Mouse (Mus musculus) neural tube, embryonic 10.5 days (tissue): ENCODE data around the gene Hecw2.

Experiments used
- DNase-seq: peaks from one replicate; pipeline ENCODE4 v3.0.0-alpha.2; 2017; ENCODE audit warnings: low spot score; ENCODE audit errors: extremely low spot score

Hecw2 gene

GRCm38 (mm10) chr1:53784721-53785418 is 410.1 kb downstream of the Hecw2 start, which contains the start of gene Stk17b:
TSS of gene Stk17b (minus strand) at chr1:53785224.
- peak; percentile 90 for DNase-seq

GRCm38 (mm10) chr1:53784291-53784720 is 410.7 kb downstream of the Hecw2 start:
- no peak for DNase-seq

GRCm38 (mm10) chr1:53782956-53783355 is 412.0 kb downstream of the Hecw2 start:
- DNase-seq = no peak

GRCm38 (mm10) chr1:53782079-53782478 is 412.9 kb downstream of the Hecw2 start:
- no peak for DNase-seq

GRCm38 (mm10) chr1:53781311-53781710 is 413.7 kb downstream of the Hecw2 start:
- DNase-seq = no peak

GRCm38 (mm10) chr1:53776176-53776905 is 418.6 kb downstream of the Hecw2 start:
- DNase-seq = no peak

GRCm38 (mm10) chr1:53775545-53775944 is 419.4 kb downstream of the Hecw2 start:
- DNase-seq = no peak

- DNase-seq = no peak
These were observed 419.9 kb downstream of the Hecw2 start for GRCm38 (mm10) chr1:53775036-53775435.

- no peak for DNase-seq
These were observed 420.4 kb downstream of the Hecw2 start for GRCm38 (mm10) chr1:53774571-53774970.

GRCm38 (mm10) chr1:53773994-53774393 is 421.0 kb downstream of the Hecw2 start:
- no peak for DNase-seq

- DNase-seq = no peak
These were observed 422.0 kb downstream of the Hecw2 start for GRCm38 (mm10) chr1:53772967-53773366.

GRCm38 (mm10) chr1:53771476-53771875 is 423.5 kb downstream of the Hecw2 start:
- DNase-seq = no peak

- DNase-seq = no peak
These were observed 428.9 kb downstream of the Hecw2 start for GRCm38 (mm10) chr1:53766112-53766511.

GRCm38 (mm10) chr1:53757316-53757715 is 437.7 kb downstream of the Hecw2 start:
- no peak for DNase-seq
